Mouse (Mus musculus) brain, embryonic 18.5 days (tissue): ENCODE results near the gene Tbc1d14.

Source experiments
- DNase-seq: peaks from one replicate; pipeline ENCODE4 v3.0.0-alpha.2; 2012; ENCODE audit warnings: low read depth, low spot score

Tbc1d14 gene

DNA sequence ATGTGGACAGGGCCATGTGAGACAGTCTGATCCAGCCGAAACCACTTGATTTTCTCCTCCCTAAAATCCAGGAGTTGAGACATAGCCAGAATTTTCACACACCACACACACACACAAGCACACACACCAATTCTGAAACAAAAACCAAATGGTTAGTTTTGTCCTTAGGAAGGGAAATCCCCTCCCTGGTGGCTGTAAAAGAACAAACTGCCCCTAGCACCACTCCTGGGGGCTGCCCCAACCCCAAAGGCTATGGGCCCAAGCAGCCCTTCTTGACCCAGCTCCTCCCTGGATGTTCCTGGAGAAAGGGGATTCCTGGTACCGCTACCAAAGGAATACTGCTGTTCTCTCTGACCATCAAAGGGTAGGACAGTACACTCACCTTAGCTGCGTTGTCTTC lies 16.6 kb downstream of the Tbc1d14 start:
- DNase-seq, result no peak

DNA sequence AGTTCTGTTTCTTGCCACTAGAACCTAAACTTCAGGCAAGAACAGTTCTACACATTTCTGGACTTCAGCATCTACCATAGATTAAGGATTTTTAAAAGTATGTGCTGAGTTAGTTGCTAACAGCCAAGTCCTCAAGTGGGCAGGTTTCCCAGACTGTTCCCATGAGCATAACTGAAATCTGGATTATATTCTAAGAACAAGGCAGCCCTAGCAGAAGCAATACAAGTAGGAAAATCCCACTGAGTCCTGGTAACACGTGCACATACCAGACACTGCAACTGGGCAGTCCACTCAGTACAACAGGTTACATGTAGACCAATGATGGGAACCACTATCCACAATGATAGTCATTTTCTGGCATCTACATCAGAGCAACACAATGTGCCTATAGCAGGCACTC lies 17.3 kb downstream of the Tbc1d14 start:
- no peak for DNase-seq

DNA sequence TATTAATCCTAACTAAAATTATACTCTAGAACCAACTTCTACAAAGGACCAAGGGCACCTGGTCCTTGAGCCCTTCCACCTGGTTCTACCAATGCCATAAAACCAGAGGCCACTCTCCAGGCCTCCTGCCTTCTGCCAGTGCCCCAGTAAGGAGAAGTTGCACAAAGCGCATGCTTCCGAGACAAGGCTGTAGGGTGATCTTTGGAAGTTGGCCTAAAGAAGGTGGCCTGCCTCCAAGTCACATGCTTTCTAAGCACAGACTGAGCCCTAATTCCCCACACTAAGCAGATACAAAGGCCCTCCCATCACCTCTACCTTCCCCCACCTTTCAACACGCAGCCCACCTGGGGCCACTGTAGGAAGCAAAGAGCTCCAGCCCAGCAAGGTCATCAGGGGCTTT lies 17.8 kb downstream of the Tbc1d14 start:
- DNase-seq, result no peak

DNA sequence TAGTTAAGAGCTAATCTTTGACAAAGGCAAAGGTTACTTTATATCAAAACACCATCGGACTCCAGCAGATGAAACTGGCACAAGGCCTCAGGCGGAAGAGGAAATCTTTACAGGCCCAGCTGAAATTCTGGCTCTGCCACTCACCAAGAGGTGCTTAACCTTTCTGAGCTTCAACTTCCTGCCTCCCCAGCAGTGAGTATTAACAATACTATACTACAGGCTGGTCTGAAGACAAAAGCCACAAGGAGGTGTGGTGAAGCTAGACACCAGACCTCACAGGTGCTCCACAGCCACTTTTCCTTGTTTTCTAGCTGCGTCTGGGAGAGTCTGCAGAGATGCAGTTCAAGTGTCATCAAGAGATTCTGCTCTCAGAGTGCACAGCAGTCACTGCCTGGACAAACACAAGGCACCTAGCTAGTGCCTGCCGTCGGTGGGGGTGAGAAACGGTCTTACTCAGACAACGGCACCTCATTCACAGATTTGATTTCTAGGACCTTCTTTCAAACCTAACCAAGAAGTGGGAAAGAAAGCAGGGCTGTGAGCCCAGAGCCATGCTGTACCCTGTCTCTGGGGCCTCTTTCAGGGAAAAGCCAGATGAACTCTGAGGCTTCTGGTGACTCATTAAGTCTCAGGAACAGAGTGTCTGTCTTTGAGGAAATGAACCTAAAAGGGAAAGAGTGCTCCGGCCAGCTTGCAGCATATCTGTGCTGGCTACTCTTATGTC lies 18.8 kb downstream of the Tbc1d14 start:
- no peak for DNase-seq

DNA sequence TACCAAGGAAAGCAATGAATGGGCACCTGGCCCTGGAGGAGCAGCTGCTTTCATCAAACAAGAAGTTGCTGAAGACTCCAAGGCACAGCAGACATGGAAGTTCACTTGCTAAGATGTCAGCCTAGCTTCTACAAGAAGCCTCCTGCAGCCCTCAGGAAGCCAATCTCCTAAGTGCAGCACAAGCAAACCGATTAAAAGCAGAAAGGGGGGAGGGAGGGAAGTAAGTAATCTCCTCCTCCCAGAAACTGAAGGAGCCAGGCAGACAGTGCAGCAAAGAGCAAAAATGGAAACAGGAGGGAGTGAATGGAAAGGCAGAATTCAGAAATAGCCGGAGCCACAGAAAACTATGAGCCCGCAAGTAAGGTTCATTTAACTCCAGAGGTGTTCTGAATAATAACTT lies 19.7 kb downstream of the Tbc1d14 start:
- no peak for DNase-seq

DNA sequence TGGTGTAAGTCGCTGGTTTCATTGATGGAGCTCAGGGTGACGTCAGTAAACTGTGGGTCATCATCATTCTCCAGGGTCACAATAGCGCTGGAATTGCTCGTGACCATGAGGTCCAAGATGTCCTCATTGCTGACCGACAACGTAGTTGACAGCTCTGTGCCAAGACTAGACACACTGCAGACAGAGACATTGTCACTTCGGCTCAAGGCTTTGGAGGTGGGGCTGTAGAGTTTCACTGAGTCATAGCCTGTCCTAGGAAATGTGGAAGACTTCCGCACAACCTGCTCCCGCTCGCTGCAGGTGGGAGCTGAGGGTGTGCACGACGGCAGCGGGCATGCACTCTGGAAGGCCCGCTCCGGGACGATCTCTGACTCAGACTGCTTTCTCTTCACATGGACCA lies 21.7 kb downstream of the Tbc1d14 start:
- no peak for DNase-seq

DNA sequence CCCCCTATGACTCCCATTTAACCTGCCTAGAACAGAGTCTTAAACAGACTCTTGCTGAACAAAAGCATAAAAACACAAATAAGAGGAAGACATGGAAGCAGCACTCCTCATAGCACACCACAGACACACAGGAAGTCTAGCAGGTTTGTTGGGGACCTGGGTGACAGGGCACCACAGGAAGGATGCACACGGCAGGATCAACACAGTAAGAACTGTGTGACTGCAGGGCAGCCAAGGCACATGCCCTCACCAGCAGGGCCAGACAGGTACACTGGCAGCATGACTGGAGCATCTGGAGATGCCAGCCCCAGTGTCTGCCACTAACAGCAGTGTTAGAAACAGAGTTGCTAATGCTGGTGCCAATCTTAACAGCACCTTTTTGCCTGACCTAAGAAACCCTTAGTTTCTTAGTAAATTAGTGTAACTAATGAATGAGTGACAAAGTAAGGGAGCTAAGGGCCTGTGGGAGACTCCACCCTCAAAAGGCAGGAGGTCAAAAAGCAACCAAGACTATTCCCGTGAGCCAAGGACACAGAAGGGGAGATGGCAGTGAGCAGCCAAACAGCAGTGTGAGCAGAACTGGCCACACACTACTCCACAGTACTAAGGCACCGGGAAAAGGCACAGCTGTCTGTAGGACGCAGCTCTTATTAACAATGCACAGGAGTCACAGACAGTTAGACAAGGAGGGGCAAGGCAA lies 22.4 kb downstream of the Tbc1d14 start:
- no peak for DNase-seq

DNA sequence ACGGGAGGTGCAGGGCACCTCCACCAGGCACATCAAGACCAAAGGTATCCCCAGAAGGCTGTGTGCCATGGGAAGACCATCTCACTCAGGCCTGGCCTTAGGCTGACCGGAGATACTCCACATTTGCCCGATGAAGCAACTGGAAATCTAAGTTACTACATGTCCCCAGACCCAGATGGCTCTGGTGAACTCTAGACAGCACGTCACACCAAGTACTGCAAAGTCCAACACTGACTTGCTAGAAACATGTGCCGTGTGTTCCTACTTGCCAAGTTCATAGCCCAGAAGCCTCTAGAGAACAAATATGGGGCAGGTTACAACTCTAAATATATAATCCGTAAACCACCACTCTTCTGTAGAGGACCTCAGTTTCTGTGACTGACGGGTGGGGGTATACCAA lies 23.0 kb downstream of the Tbc1d14 start:
- no peak for DNase-seq

DNA sequence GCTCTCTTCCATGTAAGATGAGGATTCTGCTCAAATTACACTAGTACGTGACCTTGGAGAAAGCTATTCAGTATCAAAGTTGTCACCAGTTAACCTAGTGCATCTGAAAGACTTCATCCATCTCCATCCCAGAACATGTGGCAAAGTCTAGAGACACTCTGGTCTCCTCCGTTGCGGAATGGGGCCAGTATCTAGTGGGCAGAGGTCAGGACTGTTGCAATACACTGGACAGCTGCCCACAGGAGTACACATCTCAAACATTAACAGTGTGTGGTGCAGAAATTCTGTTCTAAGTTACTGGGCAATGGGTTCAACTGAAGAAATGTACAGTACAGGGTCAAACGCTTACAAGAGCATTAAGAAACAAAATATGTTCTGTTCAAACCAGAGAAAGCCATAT lies 25.0 kb downstream of the Tbc1d14 start:
- DNase-seq, result no peak

DNA sequence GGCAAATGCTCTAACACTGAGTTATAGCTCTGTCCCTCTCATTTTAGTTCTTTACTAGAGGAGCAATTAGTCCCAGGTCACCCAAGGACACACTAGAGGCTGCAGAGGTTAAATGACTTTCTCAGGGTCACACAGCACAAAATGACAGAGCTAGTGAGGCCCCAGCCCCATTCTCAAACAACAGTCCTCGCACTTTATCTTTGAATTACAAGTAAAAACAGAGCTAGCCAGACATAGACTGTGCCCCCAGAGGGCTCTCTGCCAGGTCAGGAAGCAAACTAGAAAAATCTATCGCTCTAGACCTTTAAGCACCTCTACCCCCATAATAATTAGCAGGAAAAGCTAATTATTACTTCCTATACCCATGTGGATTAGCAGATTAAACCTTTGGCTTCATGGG lies 25.4 kb downstream of the Tbc1d14 start:
- no peak for DNase-seq

DNA sequence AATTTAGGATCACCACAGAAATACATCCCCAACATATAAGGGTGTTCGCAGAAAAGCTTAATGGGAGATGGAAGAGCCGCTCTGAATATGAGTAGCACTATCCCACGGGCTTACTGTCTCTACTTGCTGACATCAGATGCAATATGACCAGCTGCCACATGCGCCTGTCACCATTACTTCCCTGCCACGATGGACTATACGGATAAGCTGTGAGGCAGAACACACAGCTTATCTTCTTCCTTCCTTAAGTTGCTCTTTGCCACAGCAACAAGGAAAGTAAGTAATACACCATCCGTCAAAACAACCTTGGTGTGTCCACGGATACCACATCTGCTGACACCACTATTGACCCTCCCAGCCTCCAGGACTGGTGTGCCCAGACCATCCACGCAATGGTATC lies 28.5 kb downstream of the Tbc1d14 start:
- no peak for DNase-seq

DNA sequence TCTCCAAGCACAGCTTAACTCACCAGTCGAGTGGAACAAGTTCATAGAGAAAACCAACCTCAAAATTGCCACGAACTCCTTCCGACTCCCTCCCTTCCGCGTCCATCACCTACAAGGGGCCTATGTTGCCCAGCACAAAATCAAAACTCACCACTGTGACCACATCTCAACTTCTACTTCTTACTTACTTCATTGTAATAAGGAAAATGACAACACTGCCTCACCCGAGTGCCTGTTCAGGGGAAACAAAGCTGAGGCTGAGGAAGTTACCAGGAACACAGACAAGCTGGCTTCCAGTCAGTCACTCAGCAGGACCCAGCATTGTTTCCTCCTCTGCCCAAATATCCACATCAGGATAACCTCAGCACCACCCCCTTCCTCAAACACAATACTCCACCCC lies 29.3 kb downstream of the Tbc1d14 start:
- DNase-seq, result no peak

DNA sequence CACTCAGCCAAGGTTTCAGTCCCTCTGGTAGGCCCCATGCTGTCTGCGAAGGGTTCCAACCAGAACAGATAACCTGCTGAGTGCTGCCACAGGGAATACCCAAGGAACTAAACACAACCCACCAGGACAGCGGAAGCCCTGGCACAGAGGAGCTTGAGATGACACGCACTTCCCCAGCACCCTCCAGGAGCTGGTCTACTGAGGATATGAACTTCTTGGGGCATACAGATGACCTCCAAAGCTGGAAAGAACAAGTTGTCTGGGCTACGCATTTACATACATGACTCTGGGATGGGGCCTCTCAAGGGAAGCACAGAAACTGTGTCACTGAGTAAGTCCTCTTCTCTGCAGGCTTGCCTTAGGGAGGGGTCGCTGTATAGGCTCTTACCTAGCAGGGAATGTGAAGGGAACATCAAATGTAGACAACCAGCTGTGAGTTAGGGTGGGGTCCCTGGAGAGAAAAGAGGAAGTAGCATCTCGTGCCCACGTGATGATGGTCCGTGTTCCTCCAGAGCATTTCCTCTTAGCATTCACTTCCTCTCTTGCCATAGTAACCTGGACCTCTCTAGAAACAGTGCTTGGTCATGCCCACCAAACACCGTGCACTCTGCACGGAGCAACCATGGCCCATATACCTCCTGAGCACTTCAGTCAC lies 30.2 kb downstream of the Tbc1d14 start:
- no peak for DNase-seq

DNA sequence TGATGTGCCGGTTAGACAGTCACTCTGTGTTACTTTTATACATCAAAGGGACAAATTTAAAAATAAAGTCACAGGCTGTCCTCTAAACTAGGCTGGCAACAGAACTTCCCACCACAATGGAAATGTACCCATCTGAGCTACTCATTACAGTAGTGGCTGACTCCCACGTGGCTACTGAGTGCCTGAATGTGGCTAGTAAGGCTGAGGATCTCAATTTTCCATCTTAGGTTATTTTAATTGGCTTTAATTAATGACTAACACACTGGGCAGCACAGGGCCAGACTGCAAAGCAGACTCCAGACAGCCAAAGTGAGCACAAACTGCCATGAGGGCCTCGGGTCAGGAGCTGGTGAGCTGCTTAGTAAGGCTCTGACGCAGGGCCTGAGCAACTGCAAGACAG lies 31.6 kb downstream of the Tbc1d14 start:
- DNase-seq, result no peak

DNA sequence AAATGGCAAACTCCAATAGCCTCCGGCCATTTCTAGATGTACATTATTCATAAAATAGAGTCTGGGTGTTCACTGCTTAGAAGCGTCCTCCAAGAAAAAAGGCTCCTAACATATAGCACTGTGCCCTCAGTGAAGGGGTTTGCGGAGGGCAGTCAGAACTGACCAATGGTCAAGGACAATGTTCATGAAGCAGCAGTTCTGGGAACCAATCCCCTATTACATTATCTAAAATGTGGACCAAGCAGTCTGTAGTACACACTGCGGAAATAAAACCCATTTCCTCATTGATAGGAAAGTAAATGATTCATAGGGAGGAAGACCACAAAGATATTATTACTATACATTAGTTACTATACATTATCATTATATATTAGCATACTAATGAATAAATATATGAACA lies 32.6 kb downstream of the Tbc1d14 start:
- DNase-seq, result no peak

DNA sequence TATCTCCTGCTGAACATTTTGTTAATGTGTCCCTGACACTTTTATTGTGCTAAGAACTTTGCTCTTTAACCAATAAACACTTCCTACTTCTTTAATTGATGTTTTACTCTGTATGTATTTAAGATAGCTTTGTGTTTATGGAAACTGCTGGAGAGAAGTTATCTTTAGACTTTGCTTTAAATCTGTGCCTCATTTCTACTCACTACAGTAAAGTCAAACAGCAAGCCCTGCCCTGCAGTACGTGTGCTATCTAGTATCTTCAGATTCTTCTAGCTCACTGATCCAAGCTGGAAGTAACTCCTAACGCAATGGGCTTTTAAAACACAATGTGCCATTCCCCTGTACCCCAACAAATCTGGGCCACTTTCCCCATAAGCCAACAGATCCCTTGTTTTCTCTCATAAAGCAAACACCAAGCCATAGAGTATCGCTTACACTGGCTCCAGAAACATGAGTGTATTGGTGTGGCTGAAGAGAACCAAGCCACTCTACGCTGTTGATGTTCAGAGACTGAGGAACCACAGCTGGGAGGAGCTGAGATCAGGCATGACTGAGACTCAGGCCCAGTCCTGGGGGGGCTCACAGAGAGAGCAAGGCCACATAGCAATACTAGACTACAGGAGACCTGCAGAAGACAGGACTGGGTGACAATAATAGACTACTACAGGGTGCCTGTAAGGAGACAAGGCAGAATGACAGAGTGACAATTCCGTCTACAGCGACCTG lies 33.4 kb downstream of the Tbc1d14 start:
- no peak for DNase-seq

DNA sequence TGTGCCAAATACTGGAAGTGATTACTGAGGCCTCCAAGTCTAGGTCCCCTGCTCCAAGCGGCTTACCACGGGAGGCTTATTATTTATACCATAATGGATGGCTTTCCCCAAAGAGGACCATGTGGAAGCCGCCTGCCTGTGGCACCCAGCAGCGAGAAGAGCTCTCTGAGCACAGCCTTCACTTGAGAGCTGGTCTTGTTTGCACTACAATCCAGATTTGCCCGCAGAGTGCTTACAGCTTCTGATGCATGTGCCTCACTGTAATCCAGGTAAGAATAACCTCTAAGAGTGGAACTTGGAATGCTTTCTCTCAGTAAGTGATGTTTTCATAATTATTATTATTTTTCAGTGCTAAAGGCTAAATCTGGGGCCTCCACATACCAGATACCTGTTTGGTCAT lies 34.0 kb downstream of the Tbc1d14 start:
- no peak for DNase-seq

DNA sequence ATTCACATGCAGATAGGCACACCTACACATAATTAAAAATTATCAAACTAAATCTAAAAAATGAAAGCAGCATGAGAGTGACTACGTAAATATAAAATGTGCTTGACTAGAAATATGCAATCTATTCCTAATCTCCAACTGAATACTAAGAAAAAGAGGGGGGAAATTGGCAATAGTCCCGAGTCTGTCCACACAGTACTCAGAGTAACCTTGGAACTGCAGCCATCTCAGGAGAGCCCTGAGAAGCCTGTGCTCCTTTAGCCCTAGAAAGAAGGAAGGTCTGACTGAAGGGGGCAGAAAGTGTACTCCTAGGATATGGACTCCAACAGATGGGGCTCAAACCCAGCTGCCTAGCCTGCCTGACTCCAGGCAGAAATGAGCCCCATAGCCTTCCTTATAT lies 34.5 kb downstream of the Tbc1d14 start:
- DNase-seq, result no peak

DNA sequence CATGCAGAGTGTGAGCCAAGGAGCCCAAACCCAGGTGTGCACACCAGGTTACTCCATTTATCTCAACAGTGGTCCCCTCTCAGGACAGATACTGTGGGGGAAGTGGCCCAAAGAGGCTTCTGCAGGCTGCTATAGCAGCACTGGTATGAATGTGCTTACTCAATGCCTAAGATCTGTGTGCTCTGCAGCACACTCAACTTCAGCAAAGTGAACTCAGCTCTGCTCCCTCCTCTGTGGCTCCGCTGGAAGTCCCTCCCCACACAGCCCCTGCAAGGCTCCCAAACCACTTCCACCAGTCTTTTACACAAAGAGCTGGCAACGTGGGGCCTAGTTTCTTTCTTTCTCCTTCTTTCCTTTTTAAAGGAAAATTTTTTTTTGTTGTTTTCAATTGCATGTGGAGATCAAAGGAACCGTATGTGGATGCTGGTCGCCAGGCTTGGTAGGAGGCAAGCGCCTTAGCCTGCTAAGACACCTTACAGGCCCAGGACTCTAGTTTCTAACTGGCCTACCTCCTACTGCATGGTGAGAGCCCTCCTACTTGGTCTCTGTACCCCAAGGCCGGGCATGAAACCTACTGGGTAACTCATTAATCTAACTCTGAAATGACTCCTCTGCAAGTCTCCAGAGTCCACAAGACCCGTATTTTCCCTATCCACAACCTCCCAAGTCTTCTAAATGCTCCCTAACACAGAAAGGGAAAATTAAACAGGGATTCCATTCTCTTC lies 35.3 kb downstream of the Tbc1d14 start:
- DNase-seq, result no peak

DNA sequence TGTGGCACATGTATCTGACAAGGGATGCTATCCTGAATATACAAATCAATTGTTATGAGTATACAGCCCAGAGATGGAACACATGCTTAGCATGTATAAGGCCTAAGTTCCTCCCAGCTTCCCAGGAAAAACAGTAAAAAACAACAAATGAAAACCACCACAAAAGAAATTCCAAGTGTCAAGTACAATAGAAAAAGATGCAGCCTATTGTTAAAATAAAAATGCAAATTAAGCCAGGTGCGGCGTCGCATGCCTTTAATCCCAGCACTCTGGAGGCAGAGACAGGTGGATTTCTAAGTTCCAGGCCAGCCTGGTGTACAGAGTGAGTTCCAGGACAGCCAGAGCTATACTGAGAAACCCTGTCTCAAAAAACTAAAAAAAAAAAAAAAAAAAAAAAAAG lies 36.2 kb downstream of the Tbc1d14 start:
- no peak for DNase-seq

DNA sequence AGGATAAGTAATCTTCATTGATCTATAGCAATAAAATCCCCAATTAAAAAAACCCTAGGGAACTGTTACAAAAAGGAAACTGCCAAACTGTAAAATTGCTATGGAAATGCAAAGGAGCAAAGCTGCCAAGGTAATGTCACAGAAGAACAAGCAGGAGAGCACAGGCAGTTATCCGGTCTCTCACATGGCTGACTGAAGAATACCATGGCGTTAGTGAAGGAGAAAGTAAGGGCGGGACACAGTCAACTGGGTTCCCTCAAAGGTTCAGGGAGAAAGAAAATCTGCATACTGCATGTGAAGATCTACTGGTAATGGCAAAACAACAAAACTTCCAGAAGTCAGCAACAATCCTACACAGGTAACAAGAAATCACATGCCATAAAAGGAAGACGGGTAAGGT lies 36.8 kb downstream of the Tbc1d14 start:
- DNase-seq, result no peak

DNA sequence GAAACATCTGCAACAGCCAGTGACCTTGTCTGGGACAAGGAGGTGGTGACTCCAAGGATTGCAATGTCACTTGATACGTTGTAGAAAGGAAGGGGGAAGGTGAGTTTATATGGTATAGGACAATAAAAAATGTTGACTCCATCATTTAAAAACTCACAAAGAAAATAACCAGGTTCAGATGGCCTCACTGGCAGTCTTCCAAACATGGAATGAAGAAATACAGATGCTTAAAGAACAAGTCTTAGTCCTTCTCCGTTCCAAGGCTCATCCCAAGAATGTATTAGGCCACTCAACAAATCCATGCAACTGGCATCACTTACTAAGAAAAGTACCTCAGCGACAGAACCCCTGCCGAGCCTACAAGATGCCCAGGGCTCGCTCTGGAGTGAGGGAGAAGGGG lies 38.6 kb downstream of the Tbc1d14 start:
- DNase-seq, result no peak
